Mouse (Mus musculus) neural tube, embryonic 14.5 days (tissue): ENCODE measurements around the gene Cacfd1. TPM values are rescaled to one million over a fixed set of nuclear protein-coding genes. Genes with fewer than 3 reads are reported as not detected.

ENCODE experiments used
- ATAC-seq: fragments of 200-750 bp; cut with Nextera tagmentation; 2 replicates; pipeline ENCODE4 v1.8.0; 2017; ENCODE audit warnings: low read depth, mild to moderate bottlenecking, moderate TSS enrichment, moderate library complexity
- H3K27ac ChIP-seq: fragments of 300-500 bp; sonication (generic); 2 replicates; pipeline ENCODE4 v1.5.1; 2014; ENCODE audit warnings: low read depth, mild to moderate bottlenecking, control low read depth, low read length, moderate library complexity, mixed read lengths
- H3K27me3 ChIP-seq: fragments of 300-500 bp; sonication (generic); 2 replicates; pipeline ENCODE4 v1.6.1; 2014; ENCODE audit warnings: low read length; ENCODE audit not compliant: control insufficient read depth, insufficient read depth
- H3K36me3 ChIP-seq: fragments of 300-500 bp; sonication (generic); 2 replicates; pipeline ENCODE4 v1.6.1; 2014; ENCODE audit warnings: low read length, mixed read lengths; ENCODE audit not compliant: control insufficient read depth, insufficient read depth
- H3K4me1 ChIP-seq: fragments of 300-500 bp; sonication (generic); 2 replicates; pipeline ENCODE4 v1.6.1; 2014; ENCODE audit warnings: low read length; ENCODE audit not compliant: control insufficient read depth, insufficient read depth
- H3K4me2 ChIP-seq: fragments of 300-500 bp; sonication (generic); 2 replicates; pipeline ENCODE4 v1.6.1; 2014; ENCODE audit warnings: mild to moderate bottlenecking, low read depth, low read length, control low read depth
- H3K4me3 ChIP-seq: fragments of 300-500 bp; sonication (generic); 2 replicates; pipeline ENCODE4 v1.5.1; 2014; ENCODE audit warnings: low read depth, low read length, control low read depth, mixed read lengths
- H3K9ac ChIP-seq: fragments of 300-500 bp; sonication (generic); replicated peaks from 2 replicates; pipeline ENCODE4 v1.6.1; 2014; ENCODE audit warnings: low read depth, mild to moderate bottlenecking, control low read depth, low read length, mixed read lengths
- H3K9me3 ChIP-seq: fragments of 300-500 bp; sonication (generic); 2 replicates; pipeline ENCODE4 v1.6.1; 2016; ENCODE audit warnings: low read length; ENCODE audit not compliant: control insufficient read depth
- WGBS: fragments of 180-500 bp; shearing (Covaris S2); extraction: QIAGEN DNeasy Blood & Tissue Kit; methylation state at CpG from one replicate; pipeline ENCODE4 v1.1.7; 2014; 5-methylcytosine and 5-hydroxymethylcytosine counted together
- polyA plus RNA-seq: library from polyadenylated mRNA; unstranded; fragments of >200 nt; fragmentation: Nextera tagmentation; extraction: Ambion mirVana; gene quantifications from 2 replicates; pipeline ENCODE4 v1.2.1, GENCODE M21; 2014

Gene Cacfd1
- polyA plus RNA-seq, 1 experiment from 2014 or later, result 86.5 TPM

- no peak overlapping the region for H3K4me3 ChIP-seq
- no peaks in the 10 kb centered on the region for H3K9me3 ChIP-seq
- no peak for ATAC-seq
- H3K27ac ChIP-seq, result no peak overlapping the region
- 84% methylated on average over 6 of the region's 6 CpGs for WGBS
- no peaks in the 10 kb centered on the region for H3K27me3 ChIP-seq
- no peak overlapping the region for H3K4me2 ChIP-seq
- peaks cover 20% of the 10 kb centered on the region for H3K36me3 ChIP-seq
- peaks cover 4% of the 10 kb centered on the region; the same call in 1 of the 2 replicates for H3K4me1 ChIP-seq
- no peak overlapping the region for H3K9ac ChIP-seq
Observed at GRCm38 (mm10) chr2:27022612-27023011, 12.9 kb downstream of the Cacfd1 start.

GRCm38 (mm10) chr2:27024136-27024535 is 14.4 kb downstream of the Cacfd1 start:
- no peaks in the 10 kb centered on the region for H3K9me3 ChIP-seq
- H3K27me3 ChIP-seq, result no peaks in the 10 kb centered on the region
- 86% methylated on average over 14 of the region's 14 CpGs for WGBS
- no peak overlapping the region for H3K4me3 ChIP-seq
- peaks cover 4% of the 10 kb centered on the region; the same call in 1 of the 2 replicates for H3K4me1 ChIP-seq
- H3K9ac ChIP-seq, result no peak overlapping the region
- peaks cover 9% of the 10 kb centered on the region for H3K36me3 ChIP-seq
- no peak overlapping the region for H3K27ac ChIP-seq
- no peak overlapping the region for H3K4me2 ChIP-seq
- ATAC-seq, result no peak

GRCm38 (mm10) chr2:27025545-27025944 is 15.8 kb downstream of the Cacfd1 start:
- Histone ChIP-seq H3K36me3 (peaks cover 3% of the 10 kb centered on the region; the same call in 1 of the 2 replicates), H3K9ac (no peak overlapping the region), H3K4me1 (peaks cover 4% of the 10 kb centered on the region; the same call in 1 of the 2 replicates), H3K9me3 (no peaks in the 10 kb centered on the region), H3K4me3 (no peak overlapping the region), H3K27me3 (no peaks in the 10 kb centered on the region), H3K4me2 (no peak overlapping the region), H3K27ac (no peak overlapping the region)
- ATAC-seq, result no peak
- 93% methylated on average over 3 of the region's 3 CpGs for WGBS

GRCm38 (mm10) chr2:27026332-27026731 is 16.6 kb downstream of the Cacfd1 start:
- 89% methylated on average over 3 of the region's 3 CpGs for WGBS
- H3K4me3 ChIP-seq, result no peak overlapping the region

GRCm38 (mm10) chr2:27026857-27027617 is 17.3 kb downstream of the Cacfd1 start:
- Histone ChIP-seq H3K9me3 (no peaks in the 10 kb centered on the region), H3K9ac (peak overlapping the region; percentile 63; the same call in 1 of the 2 replicates), H3K27ac (peak overlapping the region; percentile 67; the same call in 1 of the 2 replicates), H3K27me3 (no peaks in the 10 kb centered on the region), H3K4me2 (peak overlapping the region; percentile 66), H3K4me3 (peak overlapping the region; percentile 34), H3K36me3 (no peaks in the 10 kb centered on the region), H3K4me1 (peaks cover 4% of the 10 kb centered on the region; the same call in 1 of the 2 replicates)
- WGBS, result 68% methylated on average over 10 of the region's 10 CpGs
- ATAC-seq, result no peak

More at GRCm38 (mm10) chr2:27026332-27026731, 16.6 kb downstream of the Cacfd1 start:
- Histone ChIP-seq H3K9me3 (no peaks in the 10 kb centered on the region), H3K4me1 (peaks cover 4% of the 10 kb centered on the region; the same call in 1 of the 2 replicates), H3K4me2 (peak overlapping the region; percentile 66; the same call in 1 of the 2 replicates), H3K9ac (no peak overlapping the region), H3K36me3 (no peaks in the 10 kb centered on the region), H3K27me3 (no peaks in the 10 kb centered on the region), H3K27ac (no peak overlapping the region)
- ATAC-seq, result no peak

- Histone ChIP-seq H3K4me3 (peak within 1 kb of the TSS; percentile 34), H3K9ac (peak within 1 kb of the TSS; percentile 63), H3K27me3 (no peaks in the 10 kb centered on the region), H3K4me2 (peak within 1 kb of the TSS; percentile 66), H3K9me3 (no peaks in the 10 kb centered on the region), H3K4me1 (peaks cover 4% of the 10 kb centered on the region; the same call in 1 of the 2 replicates), H3K27ac (peak within 1 kb of the TSS; percentile 67), H3K36me3 (no peaks in the 10 kb centered on the region)
- ATAC-seq, result peak; percentile 99
- 2% methylated on average over 38 of the region's 38 CpGs for WGBS
Observed at GRCm38 (mm10) chr2:27027618-27028436, 18.1 kb downstream of the Cacfd1 start, which contains the start of gene Slc2a6. Gene Slc2a6 (minus strand): TSS chr2:27027998.

- H3K4me3 ChIP-seq, result peak overlapping the region; percentile 34
- peak overlapping the region; percentile 63 for H3K9ac ChIP-seq
- WGBS, result 60% methylated on average over 4 of the region's 4 CpGs
- H3K27me3 ChIP-seq, result no peaks in the 10 kb centered on the region
- no peaks in the 10 kb centered on the region for H3K36me3 ChIP-seq
- H3K27ac ChIP-seq, result peak overlapping the region; percentile 67; the same call in 1 of the 2 replicates
- H3K4me1 ChIP-seq, result peaks cover 4% of the 10 kb centered on the region; the same call in 1 of the 2 replicates
- H3K4me2 ChIP-seq, result peak overlapping the region; percentile 66
- no peak for ATAC-seq
- no peaks in the 10 kb centered on the region for H3K9me3 ChIP-seq
Observed at GRCm38 (mm10) chr2:27028437-27029015, 18.8 kb downstream of the Cacfd1 start.

GRCm38 (mm10) chr2:27032361-27032760 is 22.6 kb downstream of the Cacfd1 start:
- ATAC-seq, result no peak
- Histone ChIP-seq H3K27me3 (no peaks in the 10 kb centered on the region), H3K9ac (no peak overlapping the region), H3K4me3 (no peak overlapping the region), H3K4me2 (no peak overlapping the region), H3K27ac (no peak overlapping the region), H3K4me1 (peaks cover 1% of the 10 kb centered on the region; the same call in 1 of the 2 replicates), H3K9me3 (no peaks in the 10 kb centered on the region), H3K36me3 (no peaks in the 10 kb centered on the region)
- WGBS, result 82% methylated on average over 2 of the region's 2 CpGs
